Mouse (Mus musculus): ENCODE results near the gene Bmx.

Bmx gene

GRCm38 (mm10) chrX:164175780-164176179 lies 82.2 kb downstream of the Bmx start:
- no peak for DNase-seq (ENCODE audit: extremely low read depth, low read depth)

- no peak for DNase-seq (ENCODE audit: extremely low read depth, low read depth)
Observed at GRCm38 (mm10) chrX:164175311-164175710, 82.7 kb downstream of the Bmx start.

- no peak for DNase-seq (ENCODE audit: extremely low read depth, low read depth)
Observed at GRCm38 (mm10) chrX:164173880-164174279, 84.1 kb downstream of the Bmx start.

GRCm38 (mm10) chrX:164171034-164171433 lies 87.0 kb downstream of the Bmx start:
- DNase-seq (ENCODE audit: extremely low read depth, low read depth), result peak; percentile 52

GRCm38 (mm10) chrX:164164681-164165080 lies 93.3 kb downstream of the Bmx start:
- DNase-seq (ENCODE audit: extremely low read depth, low read depth), result no peak

GRCm38 (mm10) chrX:164154594-164154993 lies 103.4 kb downstream of the Bmx start:
- DNase-seq (ENCODE audit: extremely low read depth, low read depth), result no peak

- DNase-seq (ENCODE audit: extremely low read depth, low read depth), result no peak
Observed at GRCm38 (mm10) chrX:164153606-164154005, 104.4 kb downstream of the Bmx start.

GRCm38 (mm10) chrX:164152703-164153102 lies 105.3 kb downstream of the Bmx start:
- DNase-seq (ENCODE audit: extremely low read depth, low read depth), result no peak

- peak; percentile 63 for DNase-seq (ENCODE audit: extremely low read depth, low read depth)
Observed at GRCm38 (mm10) chrX:164145463-164146250, 112.3 kb downstream of the Bmx start.
